Mouse (Mus musculus) forebrain, embryonic 16.5 days (tissue): ENCODE data around the gene Bcl11b. TPM values are rescaled to one million over a fixed set of nuclear protein-coding genes. Genes with fewer than 3 reads are reported as not detected.

Experiments
- ATAC-seq: fragments of 200-750 bp; cut with Nextera tagmentation; 2 replicates; pipeline ENCODE4 v1.8.0; 2017; ENCODE audit warnings: mild to moderate bottlenecking, moderate library complexity
- H3K27ac ChIP-seq: fragments of 300-500 bp; sonication (generic); 2 replicates; pipeline ENCODE4 v1.5.1; 2014; ENCODE audit warnings: low read length, control low read depth
- H3K27me3 ChIP-seq: fragments of 300-500 bp; sonication (generic); replicated peaks from 2 replicates; pipeline ENCODE4 v1.6.1; 2014; ENCODE audit warnings: low read length; ENCODE audit not compliant: control insufficient read depth, insufficient read depth
- H3K36me3 ChIP-seq: fragments of 300-500 bp; sonication (generic); 2 replicates; pipeline ENCODE4 v1.6.1; 2014; ENCODE audit not compliant: control insufficient read depth, insufficient read depth
- H3K4me1 ChIP-seq: fragments of 300-500 bp; sonication (generic); replicated peaks from 2 replicates; pipeline ENCODE4 v1.6.1; 2014; ENCODE audit warnings: low read length; ENCODE audit not compliant: control insufficient read depth, insufficient read depth
- H3K4me2 ChIP-seq: fragments of 300-500 bp; sonication (generic); 2 replicates; pipeline ENCODE4 v1.6.1; 2014; ENCODE audit warnings: mild to moderate bottlenecking, low read length, control low read depth
- H3K4me3 ChIP-seq: fragments of 300-500 bp; sonication (generic); replicated peaks from 2 replicates; pipeline ENCODE4 v1.5.1; 2014; ENCODE audit warnings: mild to moderate bottlenecking, low read length, control low read depth
- H3K9ac ChIP-seq: fragments of 300-500 bp; sonication (generic); replicated peaks from 2 replicates; pipeline ENCODE4 v1.6.1; 2014; ENCODE audit warnings: low read depth, low read length, control low read depth
- H3K9me3 ChIP-seq: fragments of 300-500 bp; sonication (generic); 2 replicates; pipeline ENCODE4 v1.6.1; 2016; ENCODE audit warnings: low read length; ENCODE audit not compliant: control insufficient read depth
- WGBS: fragments of 180-500 bp; shearing (Covaris S2); extraction: QIAGEN DNeasy Blood & Tissue Kit; methylation state at CpG from one replicate; pipeline ENCODE4 v1.1.7; 2014; 5-methylcytosine and 5-hydroxymethylcytosine counted together
- polyA plus RNA-seq: library from polyadenylated mRNA; unstranded; fragments of >200 nt; fragmentation: Nextera tagmentation; extraction: Ambion mirVana; gene quantifications from 2 replicates; pipeline ENCODE4 v1.2.1, GENCODE M21; 2015

The Bcl11b gene
- polyA plus RNA-seq, 1 experiment from 2014 or later: 81.4 TPM

DNA sequence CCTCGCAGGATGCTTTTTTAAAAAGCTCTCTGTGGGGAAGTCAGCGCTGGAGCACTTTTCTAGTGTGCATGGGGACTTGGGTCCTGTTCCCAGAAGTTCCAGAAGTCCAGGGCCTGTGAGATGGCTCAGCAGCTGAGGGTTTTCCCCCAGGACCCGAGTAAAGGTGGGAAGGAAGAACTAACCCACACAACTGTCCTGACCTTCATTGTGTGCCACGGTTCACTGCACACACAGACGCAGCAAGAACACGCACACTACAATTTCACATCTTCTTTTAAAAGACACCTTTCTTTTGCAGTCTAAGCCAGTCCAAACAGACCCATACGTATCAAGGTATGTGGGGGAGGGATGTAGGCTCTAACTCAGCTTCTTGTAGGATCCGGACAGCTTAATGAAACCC is 34.3 kb downstream of the Bcl11b start:
- H3K4me3 ChIP-seq: no peak overlapping the region
- ATAC-seq: no peak
- H3K27me3 ChIP-seq: no peaks in the 10 kb centered on the region
- H3K4me2 ChIP-seq: peak overlapping the region; percentile 52
- H3K9me3 ChIP-seq: no peaks in the 10 kb centered on the region
- peaks cover 88% of the 10 kb centered on the region for H3K4me1 ChIP-seq
- no peaks in the 10 kb centered on the region for H3K36me3 ChIP-seq
- H3K9ac ChIP-seq: peak overlapping the region; percentile 34
- H3K27ac ChIP-seq: peak overlapping the region; percentile 92
- WGBS: 55% methylated on average over 8 of the region's 8 CpGs

- WGBS: 87% methylated on average over 3 of the region's 3 CpGs
- Histone ChIP-seq H3K27me3 (no peaks in the 10 kb centered on the region), H3K4me3 (no peak overlapping the region), H3K36me3 (no peaks in the 10 kb centered on the region), H3K4me2 (no peak overlapping the region), H3K9me3 (no peaks in the 10 kb centered on the region), H3K4me1 (peaks cover 88% of the 10 kb centered on the region), H3K27ac (peak overlapping the region; percentile 41), H3K9ac (no peak overlapping the region)
- no peak for ATAC-seq
These were observed 35.1 kb downstream of the Bcl11b start for GRCm38 (mm10) chr12:107968331-107968730.

DNA sequence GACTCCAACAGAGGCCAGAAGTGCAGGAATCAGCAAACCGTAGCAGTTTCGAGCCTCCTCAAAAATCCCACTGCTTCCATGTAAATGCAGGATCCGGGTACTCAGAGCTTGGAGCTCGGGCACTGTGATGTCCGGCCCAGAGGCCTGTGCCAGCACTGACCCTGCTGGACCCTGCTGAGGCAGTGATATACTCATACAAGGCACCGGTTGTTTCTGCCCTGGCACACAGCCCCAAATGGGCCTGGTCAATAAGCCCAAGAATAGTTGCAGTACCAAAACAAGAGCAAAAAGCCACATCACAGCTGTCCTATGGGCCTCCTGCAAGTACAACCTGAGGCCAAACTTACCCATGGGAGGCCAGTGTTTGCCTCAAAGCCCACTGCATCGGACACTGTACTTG is 36.4 kb downstream of the Bcl11b start:
- H3K9me3 ChIP-seq: no peaks in the 10 kb centered on the region
- H3K4me2 ChIP-seq: no peak overlapping the region
- H3K4me3 ChIP-seq: no peak overlapping the region
- no peaks in the 10 kb centered on the region for H3K27me3 ChIP-seq
- H3K27ac ChIP-seq: no peak overlapping the region
- peaks cover 86% of the 10 kb centered on the region for H3K4me1 ChIP-seq
- 83% methylated on average over 7 of the region's 7 CpGs for WGBS
- H3K36me3 ChIP-seq: no peaks in the 10 kb centered on the region
- no peak overlapping the region for H3K9ac ChIP-seq
- no peak for ATAC-seq

GRCm38 (mm10) chr12:107965103-107965502 is 38.3 kb downstream of the Bcl11b start:
- ATAC-seq: no peak
- Histone ChIP-seq H3K4me1 (peaks cover 91% of the 10 kb centered on the region), H3K9me3 (no peaks in the 10 kb centered on the region), H3K27ac (no peak overlapping the region), H3K9ac (no peak overlapping the region), H3K4me2 (no peak overlapping the region), H3K4me3 (no peak overlapping the region), H3K27me3 (no peaks in the 10 kb centered on the region), H3K36me3 (no peaks in the 10 kb centered on the region)
- 76% methylated on average over 12 of the region's 12 CpGs for WGBS

- ATAC-seq: no peak
- Histone ChIP-seq H3K4me2 (no peak overlapping the region), H3K27ac (peak overlapping the region; percentile 51; the same call in 1 of the 2 replicates), H3K4me1 (peaks cover 91% of the 10 kb centered on the region), H3K9me3 (no peaks in the 10 kb centered on the region), H3K27me3 (no peaks in the 10 kb centered on the region), H3K9ac (0 out of 2 replicates have a peak overlapping the region, but pooled peaks have one; percentile 7), H3K4me3 (no peak overlapping the region), H3K36me3 (no peaks in the 10 kb centered on the region)
- WGBS: 76% methylated on average over 14 of the region's 14 CpGs
These were observed 38.9 kb downstream of the Bcl11b start for GRCm38 (mm10) chr12:107964396-107965085.

GRCm38 (mm10) chr12:107962852-107963251 is 40.5 kb downstream of the Bcl11b start:
- no peak overlapping the region; the same call in 1 of the 2 replicates for H3K9ac ChIP-seq
- H3K4me2 ChIP-seq: no peak overlapping the region
- 24% methylated on average over 7 of the region's 7 CpGs for WGBS
- H3K27ac ChIP-seq: peak overlapping the region; percentile 51
- H3K27me3 ChIP-seq: no peaks in the 10 kb centered on the region
- no peak overlapping the region for H3K4me3 ChIP-seq
- H3K4me1 ChIP-seq: peaks cover 87% of the 10 kb centered on the region
- H3K9me3 ChIP-seq: no peaks in the 10 kb centered on the region
- ATAC-seq: no peak
- no peaks in the 10 kb centered on the region for H3K36me3 ChIP-seq

DNA sequence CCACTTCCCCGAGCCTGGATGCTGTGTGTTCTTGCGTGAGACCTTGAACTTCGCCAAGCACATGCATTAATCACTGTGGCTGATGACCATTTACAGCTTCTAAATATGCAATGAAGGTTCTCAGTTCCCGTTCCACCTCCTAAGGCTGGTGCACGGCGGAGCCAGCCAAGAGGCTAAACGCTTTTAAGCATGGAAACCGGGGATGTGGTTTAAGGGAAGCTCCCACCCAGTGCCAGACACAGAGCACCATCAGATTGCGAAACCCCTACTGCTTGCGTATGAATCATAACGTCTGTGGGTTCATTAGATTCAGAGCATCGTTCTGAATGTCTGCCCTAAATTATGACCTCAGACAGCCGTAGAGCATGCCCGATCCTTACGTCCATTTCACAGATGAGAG is 41.6 kb downstream of the Bcl11b start:
- WGBS: 53% methylated on average over 15 of the region's 15 CpGs
- H3K9ac ChIP-seq: no peak overlapping the region
- no peak for ATAC-seq
- H3K27ac ChIP-seq: peak overlapping the region; percentile 54
- no peaks in the 10 kb centered on the region for H3K36me3 ChIP-seq
- 0 out of 2 replicates have a peak overlapping the region, but pooled peaks have one; percentile 5 for H3K4me2 ChIP-seq
- H3K4me3 ChIP-seq: no peak overlapping the region
- peaks cover 78% of the 10 kb centered on the region for H3K4me1 ChIP-seq
- no peaks in the 10 kb centered on the region for H3K9me3 ChIP-seq
- no peaks in the 10 kb centered on the region for H3K27me3 ChIP-seq

- Histone ChIP-seq H3K4me2 (peak overlapping the region; percentile 35; the same call in 1 of the 2 replicates), H3K27ac (peak overlapping the region; percentile 45)
- peak; percentile 64 for ATAC-seq
These were observed 42.5 kb downstream of the Bcl11b start for GRCm38 (mm10) chr12:107960789-107961491.

GRCm38 (mm10) chr12:107960365-107960764 is 43.0 kb downstream of the Bcl11b start:
- Histone ChIP-seq H3K27ac (peak overlapping the region; percentile 26), H3K4me1 (peaks cover 68% of the 10 kb centered on the region), H3K36me3 (no peaks in the 10 kb centered on the region), H3K27me3 (no peaks in the 10 kb centered on the region), H3K4me3 (no peak overlapping the region), H3K4me2 (no peak overlapping the region), H3K9ac (no peak overlapping the region), H3K9me3 (no peaks in the 10 kb centered on the region)
- no peak for ATAC-seq
- WGBS: 45% methylated on average over 14 of the region's 14 CpGs

More at GRCm38 (mm10) chr12:107960789-107961491, 42.5 kb downstream of the Bcl11b start:
- no peaks in the 10 kb centered on the region for H3K9me3 ChIP-seq
- H3K4me1 ChIP-seq: peaks cover 70% of the 10 kb centered on the region
- H3K9ac ChIP-seq: no peak overlapping the region
- no peak overlapping the region for H3K4me3 ChIP-seq
- 14% methylated on average over 12 of the region's 12 CpGs for WGBS
- no peaks in the 10 kb centered on the region for H3K36me3 ChIP-seq
- H3K27me3 ChIP-seq: no peaks in the 10 kb centered on the region
